Mouse (Mus musculus) cortical plate, adult 2 months (tissue): Measurements from ENCODE around the gene Uox.

Experiments
- CTCF ChIP-seq: fragments of 200-500 bp; IDR thresholded peaks from 2 replicates; pipeline ENCODE4 v1.5.1; 2011; ENCODE audit warnings: mild to moderate bottlenecking, control low read depth, low read length; ENCODE audit not compliant: insufficient read depth; ENCODE audit errors: extremely low read depth
- POLR2A ChIP-seq: fragments of 200-500 bp; IDR thresholded peaks from 2 replicates; pipeline ENCODE4 v1.6.1; 2011; ENCODE audit warnings: mild to moderate bottlenecking, low read length, control low read depth; ENCODE audit not compliant: insufficient read depth; ENCODE audit errors: extremely low read depth

DNA sequence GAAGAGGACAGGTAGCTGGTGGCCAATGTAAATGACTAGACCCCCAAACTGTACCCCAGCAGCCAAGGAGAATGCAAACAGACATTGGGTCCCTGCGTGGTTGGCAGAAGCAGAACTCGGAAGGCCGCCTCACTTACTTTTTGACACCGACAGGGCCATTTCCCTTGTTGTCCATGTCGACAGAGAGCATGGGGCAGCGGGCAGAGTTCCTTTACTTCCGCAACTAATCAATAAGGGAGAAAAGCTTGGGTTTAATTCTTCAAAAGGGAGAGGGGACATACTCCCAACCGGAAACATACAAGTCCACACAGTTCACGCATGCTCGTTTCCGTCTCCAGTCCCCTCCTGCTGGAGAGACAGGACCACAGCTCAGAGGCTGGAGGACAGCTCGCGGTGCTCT lies 110.4 kb downstream of the Uox start:
- TF ChIP-seq POLR2A (no peak), CTCF (no peak)
